Mouse (Mus musculus) olfactory bulb, adult 2 months (tissue): Measurements from ENCODE around the gene Irgc1. TPM values are rescaled to one million over a fixed set of nuclear protein-coding genes. Genes with fewer than 3 reads are reported as not detected.

ENCODE experiments used
- H3K27ac ChIP-seq: fragments of 200-500 bp; 2 replicates; pipeline ENCODE4 v1.5.1; 2012; ENCODE audit warnings: low read depth, low read length; ENCODE audit not compliant: insufficient read depth
- H3K4me1 ChIP-seq: fragments of 200-500 bp; 2 replicates; pipeline ENCODE4 v1.6.1; 2012; ENCODE audit warnings: low read length; ENCODE audit not compliant: control insufficient read depth, insufficient read depth
- H3K4me3 ChIP-seq: fragments of 200-500 bp; 2 replicates; pipeline ENCODE4 v1.5.1; 2012; ENCODE audit warnings: mild to moderate bottlenecking, low read depth, low read length, moderate library complexity; ENCODE audit not compliant: insufficient read depth
- CTCF ChIP-seq: fragments of 200-500 bp; IDR thresholded peaks from 2 replicates; pipeline ENCODE4 v1.5.1; 2012; ENCODE audit warnings: low read depth, mild to moderate bottlenecking, low read length, moderate library complexity; ENCODE audit not compliant: insufficient read depth
- POLR2A ChIP-seq: fragments of 200-500 bp; IDR thresholded peaks from 2 replicates; pipeline ENCODE4 v1.6.1; 2012; ENCODE audit warnings: mild to moderate bottlenecking, low read depth, low read length, moderate library complexity; ENCODE audit not compliant: insufficient read depth
- WGBS: fragments of 180-500 bp; shearing (Covaris S2); methylation state at CpG from one replicate; pipeline ENCODE4 v1.1.7; 2018; 5-methylcytosine and 5-hydroxymethylcytosine counted together
- polyA plus RNA-seq: library from polyadenylated mRNA; stranded (reverse); fragments of >200 nt; gene quantifications from 2 replicates; pipeline ENCODE4 v1.2.4, GENCODE M21; 2012; ENCODE audit warnings: low replicate concordance; ENCODE audit not compliant: missing spikeins, insufficient read depth, insufficient read length

The Irgc1 gene
- polyA plus RNA-seq, 1 experiment, result not detected

DNA sequence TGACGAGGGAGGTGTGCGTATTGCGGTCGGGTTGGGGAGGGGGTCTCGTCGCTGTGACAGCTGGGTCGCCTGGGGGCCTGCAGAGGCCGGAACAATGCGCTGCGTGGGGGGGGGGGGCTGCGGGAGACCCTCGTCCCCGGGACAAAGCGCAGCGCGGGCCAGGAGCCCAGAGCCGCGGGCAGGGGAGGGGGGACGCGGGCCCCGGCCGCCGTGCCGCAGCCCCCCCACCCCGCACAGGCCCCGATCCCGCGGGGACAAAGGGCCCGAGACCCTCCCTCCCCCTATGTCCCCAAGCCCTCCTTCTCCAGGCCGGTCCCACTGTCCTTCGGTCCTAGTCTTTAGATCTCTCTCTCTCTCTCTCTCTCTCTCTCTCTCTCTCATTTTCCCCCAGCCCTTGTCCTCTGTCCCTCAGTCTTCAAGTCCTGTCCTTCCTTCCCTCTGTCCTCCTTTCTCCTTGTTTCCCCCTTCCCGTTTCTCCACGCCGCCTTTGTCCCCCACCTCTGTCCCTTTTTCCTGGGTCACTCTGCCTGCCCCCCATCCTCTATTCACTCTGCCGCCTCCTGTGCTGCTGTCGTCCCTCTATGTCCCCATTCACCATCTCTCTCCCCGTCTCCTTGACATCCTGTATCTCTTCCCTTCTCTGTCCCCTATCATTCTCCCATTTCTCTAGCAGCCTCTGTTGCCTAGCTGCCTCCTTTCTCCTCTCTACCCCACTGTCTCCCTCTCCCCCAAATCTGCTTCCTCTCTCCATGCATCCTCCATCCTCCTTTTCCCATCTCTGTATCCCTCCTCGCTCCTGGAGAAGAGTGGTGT lies 30.3 kb upstream of the Irgc1 start:
- Histone ChIP-seq H3K27ac (peak overlapping the region; percentile 66), H3K4me3 (peak overlapping the region; percentile 64), H3K4me1 (peaks cover 36% of the 10 kb centered on the region)
- 4% methylated on average over 18 of the region's 38 CpGs for WGBS
- TF ChIP-seq POLR2A, result no peak
- no peak for TF ChIP-seq CTCF

GRCm38 (mm10) chr7:24481474-24482207 lies 29.5 kb upstream of the Irgc1 start, which contains the start of gene Cadm4:
Gene Cadm4, plus strand, starts transcription at chr7:24482023.
- Histone ChIP-seq H3K4me3 (peak within 1 kb of the TSS; percentile 64), H3K4me1 (peaks cover 30% of the 10 kb centered on the region), H3K27ac (peak within 1 kb of the TSS; percentile 66)
- 3% methylated on average over 83 of the region's 83 CpGs for WGBS
- TF ChIP-seq POLR2A (peak; percentile 89), CTCF (no peak)

DNA sequence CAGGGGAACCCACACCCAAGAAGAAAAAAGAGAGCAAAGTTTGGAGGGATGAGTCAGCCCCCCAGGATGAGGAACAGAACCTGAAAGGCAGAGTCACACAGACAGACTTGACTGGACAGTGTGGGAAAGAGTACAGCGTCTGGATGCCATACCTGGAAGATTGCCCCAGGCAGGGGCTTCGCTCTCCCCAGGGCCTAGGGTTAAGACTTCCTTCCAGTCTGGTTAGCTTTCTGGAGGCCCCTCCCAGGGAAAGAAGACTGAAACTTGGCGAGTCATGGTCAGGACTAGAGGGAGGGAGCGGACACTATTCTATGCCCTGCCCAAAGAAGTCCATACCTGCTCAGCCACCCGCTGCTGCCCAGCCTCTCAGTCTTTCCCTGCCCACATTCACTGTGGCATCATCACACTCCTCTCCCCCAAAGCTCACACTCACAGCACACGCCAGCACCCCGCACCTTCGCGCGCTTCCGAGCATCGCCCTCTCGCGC lies 28.9 kb upstream of the Irgc1 start:
- Histone ChIP-seq H3K4me1 (peaks cover 26% of the 10 kb centered on the region), H3K27ac (peak overlapping the region; percentile 64)
- 8% methylated on average over 14 of the region's 14 CpGs for WGBS

DNA sequence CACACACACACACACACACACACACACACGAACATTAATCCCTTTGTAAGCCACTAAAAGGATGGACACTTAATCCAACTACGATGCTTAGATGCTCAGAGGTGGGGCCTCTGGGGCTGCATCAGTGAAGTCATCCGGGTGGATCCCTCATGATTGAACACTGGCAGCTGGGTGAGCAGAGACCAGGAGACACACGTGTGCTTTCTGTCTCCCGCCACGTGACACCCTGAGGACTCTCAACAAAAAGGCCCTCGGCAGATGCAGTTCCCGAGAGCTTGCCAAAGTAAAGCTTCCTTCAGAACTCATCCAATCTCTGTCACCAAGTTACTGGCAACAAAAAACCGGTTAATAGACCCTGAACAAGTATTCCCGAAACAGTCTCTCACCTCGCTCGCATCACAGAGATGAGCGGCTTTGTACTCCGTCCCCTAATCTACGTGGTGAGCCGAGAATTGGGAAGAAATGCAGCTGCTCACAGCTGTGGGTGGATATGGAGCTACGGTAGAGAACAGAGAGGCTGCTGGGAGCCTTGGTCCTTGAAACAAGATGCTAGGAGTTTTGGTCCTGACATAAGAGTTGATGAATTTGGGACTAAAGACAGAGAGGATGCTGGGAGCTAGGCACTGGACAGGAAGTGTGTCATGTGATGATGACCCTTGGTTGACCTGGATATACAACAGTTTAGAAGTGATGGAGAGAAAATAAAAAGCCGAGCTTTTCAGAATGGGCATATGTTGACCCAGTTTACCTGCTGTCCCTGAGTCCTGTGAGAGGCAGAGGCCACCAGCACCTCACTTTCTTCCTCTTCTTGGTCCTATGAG lies 28.2 kb upstream of the Irgc1 start:
- Histone ChIP-seq H3K27ac (peak overlapping the region; percentile 21; the same call in 1 of the 2 replicates), H3K4me1 (peaks cover 20% of the 10 kb centered on the region), H3K4me3 (peak overlapping the region; percentile 64; the same call in 1 of the 2 replicates)
- WGBS, result 32% methylated on average over 18 of the region's 18 CpGs
- TF ChIP-seq CTCF (no peak), POLR2A (no peak)

More for the DNA sequence above, 28.9 kb upstream of the Irgc1 start:
- peak overlapping the region; percentile 64 for H3K4me3 ChIP-seq
- TF ChIP-seq CTCF, result no peak
- no peak for TF ChIP-seq POLR2A

DNA sequence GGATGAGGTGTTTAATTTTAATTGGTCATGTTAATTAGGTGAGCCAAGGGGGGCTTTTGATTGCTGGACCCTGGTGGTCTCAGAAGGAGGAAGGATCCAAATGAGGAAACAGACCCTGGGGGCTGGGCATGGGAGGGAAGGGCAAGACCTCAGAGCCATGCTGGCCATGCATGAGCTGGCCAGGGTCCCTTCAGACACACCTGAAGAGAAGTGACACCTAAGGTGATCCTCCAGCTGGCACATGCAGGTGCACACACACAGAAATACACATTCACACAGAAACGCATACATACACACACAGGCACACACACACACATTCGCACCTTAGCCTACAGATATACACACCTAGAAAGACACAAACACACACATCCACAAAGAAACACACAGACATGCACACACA lies 27.6 kb upstream of the Irgc1 start:
- WGBS, result 97% methylated on average over 2 of the region's 2 CpGs
- no peak overlapping the region for H3K27ac ChIP-seq
- no peak for TF ChIP-seq POLR2A
- TF ChIP-seq CTCF, result no peak
- H3K4me1 ChIP-seq, result peaks cover 24% of the 10 kb centered on the region
- no peak overlapping the region for H3K4me3 ChIP-seq

DNA sequence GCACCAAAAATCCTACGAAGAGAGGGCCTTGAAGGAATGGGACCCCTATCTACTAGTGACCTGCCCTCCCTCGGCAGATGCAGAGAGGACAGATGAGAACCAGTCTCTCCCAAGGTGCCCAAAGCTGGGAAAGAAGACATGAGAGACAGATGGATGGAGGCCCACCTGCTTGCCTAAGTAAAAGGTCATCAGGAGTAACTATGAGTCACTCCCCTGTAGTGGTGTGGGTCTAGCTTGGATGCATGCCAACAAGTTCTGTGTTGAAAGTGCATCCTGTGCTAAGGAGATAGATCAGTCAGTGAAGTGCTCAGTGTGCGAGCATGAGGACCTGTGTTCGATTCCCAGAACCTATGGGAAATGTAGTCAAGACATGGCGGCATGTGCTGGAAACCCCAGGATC lies 26.8 kb upstream of the Irgc1 start:
- H3K27ac ChIP-seq, result no peak overlapping the region
- WGBS, result 92% methylated on average over 5 of the region's 5 CpGs
- H3K4me1 ChIP-seq, result peaks cover 25% of the 10 kb centered on the region
- no peak overlapping the region for H3K4me3 ChIP-seq
- TF ChIP-seq CTCF (no peak), POLR2A (no peak)

GRCm38 (mm10) chr7:24476856-24477255 lies 24.8 kb upstream of the Irgc1 start:
- Histone ChIP-seq H3K4me1 (peaks cover 23% of the 10 kb centered on the region), H3K4me3 (no peak overlapping the region), H3K27ac (no peak overlapping the region)
- no peak for TF ChIP-seq POLR2A
- TF ChIP-seq CTCF, result no peak
- 87% methylated on average over 7 of the region's 7 CpGs for WGBS

DNA sequence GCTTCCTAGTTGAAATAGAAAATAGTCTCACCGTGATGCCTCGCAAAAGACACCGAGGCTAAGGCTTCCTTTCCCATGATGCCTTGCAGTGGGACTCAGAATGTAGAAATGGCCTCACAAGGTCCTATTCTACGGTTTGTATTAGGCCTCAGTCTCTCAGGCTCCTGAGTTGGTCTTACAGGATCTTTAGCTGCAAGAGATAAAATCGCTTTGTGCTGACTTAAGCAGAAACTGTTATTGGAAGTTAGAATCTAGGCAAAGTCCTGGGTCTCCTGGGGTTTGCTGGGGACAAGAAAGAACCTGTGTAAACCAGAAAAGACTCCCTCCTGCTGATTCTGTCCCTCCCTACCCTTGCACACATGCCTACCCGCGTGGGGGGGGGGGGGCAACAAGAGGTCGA lies 24.2 kb upstream of the Irgc1 start:
- Histone ChIP-seq H3K27ac (no peak overlapping the region), H3K4me3 (no peak overlapping the region), H3K4me1 (peaks cover 23% of the 10 kb centered on the region)
- 70% methylated on average over 8 of the region's 8 CpGs for WGBS
- TF ChIP-seq POLR2A, result no peak
- TF ChIP-seq CTCF, result no peak
